Mouse (Mus musculus): ENCODE measurements around the gene Ybx1.

DNA sequence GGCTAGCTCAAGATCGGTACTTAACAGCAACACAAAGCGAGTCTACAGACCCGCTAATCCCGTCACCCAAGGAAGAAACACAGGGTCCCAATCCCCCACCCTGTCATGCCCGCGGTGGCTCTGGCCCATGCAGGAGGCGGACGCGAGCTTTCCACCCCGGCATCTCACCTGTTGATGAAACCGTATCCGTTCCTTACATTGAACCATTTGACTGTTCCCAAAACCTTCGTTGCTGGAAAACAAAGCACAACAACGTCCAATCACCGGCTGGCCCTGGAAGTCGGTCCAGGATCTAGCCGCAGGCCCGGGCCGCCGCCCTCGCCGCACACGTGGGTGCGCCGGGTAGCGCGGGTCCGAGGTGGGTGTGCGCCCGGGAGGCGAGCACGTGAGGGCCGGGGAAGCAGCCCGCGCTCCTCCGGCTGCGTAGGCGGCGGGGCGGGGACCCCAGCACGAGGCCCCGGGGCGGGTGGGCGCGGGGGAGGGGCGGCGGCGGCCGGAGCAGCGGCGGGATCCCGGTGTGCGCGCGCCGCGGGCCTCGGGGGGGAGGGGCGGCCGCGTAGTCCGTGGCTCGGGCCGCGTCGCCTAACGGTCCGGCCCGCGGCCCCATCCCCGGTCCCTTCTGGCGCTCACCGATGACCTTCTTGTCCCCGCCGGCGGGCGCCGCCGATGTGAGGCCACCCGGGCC lies 688 bp downstream of the Ybx1 start:
- no peak for TF ChIP-seq CTCF (IDR thresholded peaks at IDR 0.05; ENCODE audit: low read depth)
- TF ChIP-seq EP300 (IDR thresholded peaks at IDR 0.05; ENCODE audit: low read depth): no peak
